7 mouse cellular contexts compared by ENCODE assay signal in the genomic region with DNA sequence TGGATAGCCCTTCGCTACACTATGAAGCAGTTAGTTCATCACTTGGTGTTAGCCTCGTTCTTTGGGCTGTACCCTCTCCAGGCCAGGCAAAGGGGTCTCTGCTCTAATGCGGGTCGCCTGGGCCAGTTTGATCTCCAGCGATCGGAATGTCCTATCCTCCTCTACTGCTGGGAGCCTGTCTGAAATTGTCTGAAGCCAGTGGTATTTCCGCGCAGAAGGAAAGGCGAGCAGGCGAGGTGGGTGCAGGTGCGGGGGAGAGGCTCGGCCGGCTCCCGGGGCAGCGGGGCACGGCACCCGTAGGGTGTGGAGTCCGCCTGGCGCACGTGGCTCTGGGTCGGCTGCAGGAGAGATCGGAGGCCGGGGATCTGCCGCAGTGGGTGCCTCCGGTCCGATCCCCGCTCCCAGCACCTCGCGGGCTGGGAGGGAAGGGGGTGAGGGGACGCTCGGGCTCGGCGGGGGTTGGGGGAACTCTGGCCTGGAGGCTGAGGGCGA.
DNase-seq lines count a peak whose midpoint lies in the region; ATAC-seq lines count a peak whose summit lies in the region.

No protein-coding gene starts in this region.

- no peaks in the 10 kb centered on the region for H3K9me3 ChIP-seq in embryonic facial prominence, embryonic 14.5 days (ENCODE audit: control insufficient read depth, low read length)
- no peaks in the 10 kb centered on the region for H3K9me3 ChIP-seq in hindbrain, embryonic 16.5 days (ENCODE audit: control insufficient read depth, low read length)

- H3K4me3 ChIP-seq in embryonic facial prominence, embryonic 14.5 days (ENCODE audit: low read depth, low read length), result peak overlapping the region; percentile 53
- peak overlapping the region; percentile 43 for H3K4me3 ChIP-seq in hindbrain, embryonic 16.5 days (ENCODE audit: low read length)

- WGBS in embryonic facial prominence, embryonic 14.5 days, result 0% methylated on average over 21 of the region's 34 CpGs
- WGBS in hindbrain, embryonic 16.5 days, result 2% methylated on average over 34 of the region's 34 CpGs

- DNase-seq in right cerebral cortex, postnatal 25 days, result peak; percentile 14
- no peak for DNase-seq in right cerebral cortex, postnatal 14 days
- DNase-seq in embryonic facial prominence, embryonic 14.5 days (ENCODE audit: low spot score), result no peak
- DNase-seq in spleen, postnatal 14 days (ENCODE audit: low spot score in 2 of 2), result no peak
- DNase-seq in left cerebral cortex, adult 18-20 months (ENCODE audit: low spot score in 2 of 2), result no peak

- H3K4me2 ChIP-seq in embryonic facial prominence, embryonic 14.5 days (ENCODE audit: low read depth, low read length), result peak overlapping the region; percentile 96
- H3K4me2 ChIP-seq in hindbrain, embryonic 16.5 days (ENCODE audit: low read length), result peak overlapping the region; percentile 82

- H3K4me1 ChIP-seq in embryonic facial prominence, embryonic 14.5 days (ENCODE audit: control insufficient read depth, insufficient read depth, low read length), result peaks cover 14% of the 10 kb centered on the region
- peaks cover 14% of the 10 kb centered on the region for H3K4me1 ChIP-seq in hindbrain, embryonic 16.5 days (ENCODE audit: control insufficient read depth, insufficient read depth, low read depth, low read length)

- H3K27me3 ChIP-seq in embryonic facial prominence, embryonic 14.5 days (replicated peaks; ENCODE audit: control insufficient read depth, insufficient read depth, low read length), result peaks cover 47% of the 10 kb centered on the region
- peaks cover 42% of the 10 kb centered on the region for H3K27me3 ChIP-seq in hindbrain, embryonic 16.5 days (replicated peaks; ENCODE audit: control insufficient read depth, insufficient read depth, low read length)

- peak overlapping the region; percentile 90 for H3K27ac ChIP-seq in embryonic facial prominence, embryonic 14.5 days (replicated peaks; ENCODE audit: low read depth, low read length)
- no peak overlapping the region for H3K27ac ChIP-seq in hindbrain, embryonic 16.5 days (ENCODE audit: low read depth, low read length)

- peak overlapping the region; percentile 80 for H3K9ac ChIP-seq in embryonic facial prominence, embryonic 14.5 days (ENCODE audit: low read depth, low read length)
- peak overlapping the region; percentile 57 for H3K9ac ChIP-seq in hindbrain, embryonic 16.5 days (ENCODE audit: low read depth, low read length)

- peak; percentile 20 for ATAC-seq in embryonic facial prominence, embryonic 14.5 days (ENCODE audit: low read depth)
- ATAC-seq in hindbrain, embryonic 16.5 days, result no peak
- peak; percentile 69 for ATAC-seq in megakaryocyte-erythroid progenitor cell, adult 5-6 weeks (replicated peaks; ENCODE audit: low FRiP score, low TSS enrichment, poor library complexity, severe bottlenecking)

- H3K36me3 ChIP-seq in embryonic facial prominence, embryonic 14.5 days (ENCODE audit: control insufficient read depth, insufficient read depth, low read length), result no peaks in the 10 kb centered on the region
- H3K36me3 ChIP-seq in hindbrain, embryonic 16.5 days (ENCODE audit: control insufficient read depth, insufficient read depth, low read length), result no peaks in the 10 kb centered on the region
